Comparison of ENCODE assay signal across 18 mouse cellular contexts in genomic region chr5:13387679-13388078, GRCm38 (mm10).
"Had no signal": no experiment of that assay in that cellular context is flagged by ENCODE, and none has a peak within 500 bp of the region (broad histone marks: within the 10 kb centered on the region; RNA-seq: fewer than 3 reads in every experiment).

No protein-coding gene starts in this region.

- H3K27ac ChIP-seq: limb, embryonic 15.5 days; liver, embryonic 12.5 days; liver, embryonic 14.5 days; midbrain, embryonic 12.5 days; neural tube, embryonic 13.5 days; neural tube, embryonic 15.5 days had no signal

- H3K9me3 ChIP-seq: limb, embryonic 15.5 days; liver, embryonic 12.5 days; midbrain, embryonic 12.5 days; neural tube, embryonic 13.5 days; neural tube, embryonic 15.5 days had no signal

- DNase-seq: lung, adult 18-20 months; lung, embryonic 14.5 days; midbrain, embryonic 14.5 days; retina, postnatal 1 day; right cerebral cortex, adult 18-20 months; right cerebral cortex, postnatal 25 days; right cerebral cortex, postnatal 4 days; spleen, adult 18-20 months; thymus, adult 18-20 months; thymus, postnatal 14 days; thymus, postnatal 36 days had no signal

- H3K9ac ChIP-seq: limb, embryonic 15.5 days; liver, embryonic 12.5 days; liver, embryonic 14.5 days; lung, embryonic 14.5 days; midbrain, embryonic 12.5 days; neural tube, embryonic 13.5 days; neural tube, embryonic 15.5 days had no signal

- H3K4me1 ChIP-seq: limb, embryonic 15.5 days; liver, embryonic 12.5 days; midbrain, embryonic 12.5 days; neural tube, embryonic 13.5 days; neural tube, embryonic 15.5 days had no signal

- H3K4me2 ChIP-seq: limb, embryonic 15.5 days; liver, embryonic 12.5 days; lung, embryonic 14.5 days; midbrain, embryonic 12.5 days; neural tube, embryonic 13.5 days; neural tube, embryonic 15.5 days had no signal

- H3K36me3 ChIP-seq: limb, embryonic 15.5 days; liver, embryonic 12.5 days; midbrain, embryonic 12.5 days; neural tube, embryonic 13.5 days; neural tube, embryonic 15.5 days had no signal

- H3K27me3 ChIP-seq: limb, embryonic 15.5 days; liver, embryonic 12.5 days; neural tube, embryonic 13.5 days; neural tube, embryonic 15.5 days had no signal

- ATAC-seq: liver, embryonic 12.5 days; midbrain, embryonic 16.5 days had no signal

- H3K4me3 ChIP-seq: limb, embryonic 15.5 days; liver, embryonic 12.5 days; midbrain, embryonic 12.5 days; neural tube, embryonic 13.5 days; neural tube, embryonic 15.5 days had no signal
